Mouse (Mus musculus): ENCODE results near the gene Acin1. TPM values are rescaled to one million over a fixed set of nuclear protein-coding genes. Genes with fewer than 3 reads are reported as not detected.
A peak's percentile ranks its signal among the peaks of the same experiment; 100 is the strongest.

The Acin1 gene
- total RNA-seq, 2 experiments from 2014 or later: 64.7 to 81.3 TPM

DNA sequence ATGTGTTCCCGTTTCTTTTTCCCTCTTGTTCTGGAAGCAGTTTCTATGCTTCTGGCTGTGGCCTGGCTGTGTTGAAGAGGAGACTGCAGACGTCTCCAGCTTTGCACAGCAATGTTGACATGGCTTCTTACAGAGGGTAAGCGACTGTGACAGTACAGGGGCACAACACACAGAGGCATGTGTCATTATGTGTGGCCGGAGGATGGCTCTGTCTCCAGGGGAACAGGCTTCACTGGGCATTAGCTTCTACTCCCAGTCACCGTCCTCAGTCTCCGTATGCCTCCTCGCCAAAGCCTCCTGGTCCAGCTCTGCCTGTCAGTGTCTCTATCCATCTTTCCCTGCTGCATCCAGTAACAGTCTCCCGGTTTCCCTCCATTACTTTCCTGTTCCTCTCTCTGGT is 79.5 kb downstream of the Acin1 start:
- no peak for DNase-seq

DNA sequence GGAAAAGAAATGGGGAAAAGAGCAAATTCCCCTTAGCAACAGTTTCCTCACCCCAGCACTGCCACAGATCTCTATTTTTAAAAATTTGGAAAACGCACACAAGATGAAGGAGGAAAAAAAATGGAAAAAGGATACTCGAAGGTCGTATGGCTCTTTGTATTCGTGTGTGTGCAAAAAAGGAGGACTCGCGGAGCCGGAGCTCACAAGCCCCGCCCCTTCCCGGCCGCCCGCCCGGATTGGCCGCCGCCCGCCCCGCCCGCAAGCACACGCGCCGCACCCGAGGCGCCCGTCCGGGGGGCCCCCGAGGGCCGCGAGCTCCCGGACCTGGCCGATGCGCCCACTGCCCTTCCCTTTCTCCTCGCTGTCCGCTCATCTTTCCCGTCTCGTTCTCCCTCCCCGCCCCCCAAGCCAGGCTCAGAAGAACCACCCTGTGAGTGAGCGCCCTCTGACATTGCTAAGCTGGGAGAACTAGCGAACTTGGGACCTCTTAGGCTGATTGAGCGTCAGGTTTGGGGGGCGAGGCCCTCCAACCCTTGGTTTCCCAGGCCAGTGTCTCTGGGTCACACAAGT is 80.9 kb downstream of the Acin1 start, which contains the start of gene 4931414P19Rik:
Gene 4931414P19Rik (minus strand): TSS at position 242 of the 570 bp plus-strand sequence.
- peak; percentile 84 to 85 for DNase-seq

DNA sequence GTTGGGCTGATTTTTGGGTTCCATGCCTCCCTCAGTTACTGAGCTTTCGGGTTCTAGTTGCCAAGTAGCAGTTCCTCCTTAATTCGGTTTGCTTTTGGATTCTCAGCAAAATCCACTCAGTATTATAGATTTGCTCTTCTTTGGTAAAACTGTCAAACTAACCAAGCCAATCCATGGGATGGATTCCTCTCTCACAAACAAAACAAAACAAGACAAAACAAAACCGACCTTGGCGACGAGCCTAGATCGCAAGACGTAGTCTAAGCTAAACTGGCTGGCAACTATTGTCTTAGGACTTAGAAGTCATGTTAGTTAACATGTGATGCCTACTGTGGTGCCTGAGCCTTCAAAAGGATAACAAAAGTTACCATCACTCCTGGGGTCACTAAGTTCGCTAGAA is 83.0 kb downstream of the Acin1 start:
- DNase-seq: no peak

DNA sequence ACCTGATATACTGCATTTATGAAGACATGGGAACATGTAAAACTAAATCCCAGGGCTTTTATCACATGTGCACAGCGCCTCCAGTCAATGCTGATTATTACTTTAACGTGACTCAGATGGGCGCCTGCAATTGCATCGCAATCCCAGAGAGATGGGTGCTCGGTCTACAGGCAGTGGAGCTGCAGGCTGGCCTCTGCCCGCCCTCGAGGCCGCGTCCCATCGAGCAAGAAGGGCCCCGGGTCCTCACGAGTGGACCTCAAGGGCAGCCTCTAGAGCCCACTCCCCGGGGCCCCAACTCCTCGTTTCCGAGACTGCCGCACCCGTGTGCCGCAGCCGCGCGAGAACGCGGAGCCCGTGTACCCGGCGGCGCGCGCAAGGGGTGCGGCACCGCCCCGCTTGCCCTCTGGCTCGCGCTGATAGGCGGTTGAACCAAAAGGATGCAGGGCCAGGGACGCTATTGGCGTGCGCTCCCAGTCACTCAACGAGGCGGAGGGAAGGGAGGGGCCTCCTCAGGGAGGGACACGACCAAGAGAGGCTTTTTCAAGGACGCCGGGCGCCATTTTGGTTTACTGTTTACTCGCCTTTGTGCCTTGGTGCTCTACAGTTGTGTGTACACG is 83.6 kb downstream of the Acin1 start:
- peak; percentile 96 to 98 for DNase-seq

DNA sequence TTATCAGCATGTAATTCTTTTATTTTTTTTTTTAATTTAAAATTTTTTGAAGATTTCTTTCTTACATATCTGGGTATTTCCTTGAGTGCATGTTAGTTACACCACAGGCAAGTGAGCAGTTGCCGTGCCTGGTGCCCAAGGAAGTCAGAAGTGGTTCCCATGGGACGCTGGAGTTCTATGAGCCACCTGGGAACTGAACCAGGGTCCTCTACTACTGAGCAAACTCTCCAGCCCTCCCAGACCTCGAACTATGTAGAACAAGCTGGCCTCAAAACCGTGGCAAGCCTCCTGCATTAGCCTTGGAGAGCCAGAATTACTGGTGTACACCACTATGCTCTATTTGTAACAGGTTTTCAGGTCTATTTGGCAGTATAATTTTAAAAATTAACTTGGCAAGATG is 84.1 kb downstream of the Acin1 start:
- no peak for DNase-seq

DNA sequence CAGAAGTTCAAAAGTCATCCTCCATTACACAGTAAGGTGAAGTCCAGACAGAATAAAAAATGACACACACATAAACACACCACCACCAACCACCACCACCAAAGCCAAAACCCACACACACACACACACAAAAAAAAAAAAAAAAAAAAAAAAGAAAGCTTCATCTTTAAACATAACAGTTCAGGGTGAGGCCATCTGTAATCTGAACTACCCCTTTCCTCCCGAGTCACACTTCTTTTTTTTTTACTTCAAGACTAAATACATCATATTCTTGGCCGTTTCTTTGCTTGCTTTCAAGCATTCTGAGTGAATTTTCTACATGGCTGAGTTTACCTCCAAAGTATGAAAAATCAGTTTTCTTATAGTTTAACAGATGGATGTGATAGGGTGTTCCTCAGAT is 85.1 kb downstream of the Acin1 start:
- DNase-seq: no peak

DNA sequence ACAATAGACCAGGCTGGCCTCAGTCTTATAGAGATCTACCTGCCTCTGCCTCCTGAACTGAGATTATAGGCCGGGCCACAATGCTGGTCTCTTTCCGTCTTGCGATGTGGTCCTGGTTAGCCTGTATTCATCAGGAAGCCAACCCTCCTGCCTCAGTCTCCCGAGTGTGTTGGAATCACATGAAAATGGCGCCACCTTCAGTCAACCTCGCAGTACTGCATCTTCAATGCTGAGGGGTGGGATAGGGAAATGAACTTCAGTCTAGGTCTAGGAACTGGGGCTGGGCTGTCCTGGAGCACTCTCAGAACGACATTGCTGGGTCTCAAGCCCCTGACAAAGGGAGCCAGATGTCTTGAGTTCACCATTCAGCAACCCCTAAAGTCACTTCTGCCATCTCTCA is 89.6 kb downstream of the Acin1 start:
- DNase-seq: no peak

DNA sequence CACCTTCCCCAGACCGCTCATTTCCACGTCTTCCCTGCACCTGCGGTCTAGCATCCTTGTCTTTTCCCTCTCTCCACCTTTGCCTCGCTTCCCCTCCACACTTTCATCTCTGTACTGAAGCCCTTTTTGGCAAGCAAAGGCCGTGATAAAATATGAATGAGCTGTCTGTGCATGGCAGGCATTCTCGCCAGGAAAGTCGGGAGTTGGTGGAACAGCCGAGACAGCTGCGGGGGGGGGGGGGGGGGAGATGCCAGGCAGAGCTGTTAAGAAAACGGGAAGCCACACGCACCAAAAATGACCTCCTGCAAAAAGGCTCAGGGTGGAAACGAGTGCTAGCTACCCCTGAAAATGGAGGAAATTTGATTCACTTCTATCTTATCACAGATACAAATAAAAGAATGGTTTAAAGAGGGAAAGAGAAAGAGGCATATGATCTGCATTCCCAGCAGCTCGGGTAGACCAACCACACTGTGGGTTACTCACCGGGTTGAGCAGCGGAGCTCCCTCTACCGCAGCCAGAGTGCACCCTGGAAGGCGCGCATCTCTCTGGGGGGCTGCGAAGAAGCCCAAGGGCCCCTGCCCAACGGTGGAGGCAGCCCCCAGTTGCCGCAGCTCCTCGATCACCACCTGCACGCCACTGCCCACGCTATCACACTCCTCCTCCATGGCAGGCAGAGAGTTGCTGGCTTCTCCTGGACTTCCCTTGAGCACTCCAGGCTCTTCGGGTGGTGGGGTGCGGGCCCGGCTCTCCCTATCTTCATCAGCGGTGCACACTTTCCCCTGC is 91.9 kb downstream of the Acin1 start:
- no peak for DNase-seq

DNA sequence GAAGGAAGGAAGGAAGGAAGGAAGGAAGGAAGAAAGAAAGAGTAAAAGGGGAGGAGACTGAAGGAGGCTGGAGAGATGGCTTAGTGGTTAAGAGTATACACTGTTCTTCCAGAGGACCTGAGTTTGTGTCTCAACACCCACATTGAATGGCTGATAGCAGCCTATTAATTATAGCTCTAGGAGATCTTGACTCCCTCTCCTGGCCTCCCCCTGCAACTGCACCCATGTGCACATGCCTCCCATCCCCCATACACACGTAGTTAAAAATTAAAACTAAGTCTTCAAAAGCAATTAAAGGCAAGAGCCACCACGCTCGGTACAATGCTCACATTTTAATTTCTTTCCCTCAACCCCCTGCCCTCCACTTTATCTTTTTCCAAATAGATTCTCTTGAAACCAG is 92.7 kb downstream of the Acin1 start:
- no peak for DNase-seq

DNA sequence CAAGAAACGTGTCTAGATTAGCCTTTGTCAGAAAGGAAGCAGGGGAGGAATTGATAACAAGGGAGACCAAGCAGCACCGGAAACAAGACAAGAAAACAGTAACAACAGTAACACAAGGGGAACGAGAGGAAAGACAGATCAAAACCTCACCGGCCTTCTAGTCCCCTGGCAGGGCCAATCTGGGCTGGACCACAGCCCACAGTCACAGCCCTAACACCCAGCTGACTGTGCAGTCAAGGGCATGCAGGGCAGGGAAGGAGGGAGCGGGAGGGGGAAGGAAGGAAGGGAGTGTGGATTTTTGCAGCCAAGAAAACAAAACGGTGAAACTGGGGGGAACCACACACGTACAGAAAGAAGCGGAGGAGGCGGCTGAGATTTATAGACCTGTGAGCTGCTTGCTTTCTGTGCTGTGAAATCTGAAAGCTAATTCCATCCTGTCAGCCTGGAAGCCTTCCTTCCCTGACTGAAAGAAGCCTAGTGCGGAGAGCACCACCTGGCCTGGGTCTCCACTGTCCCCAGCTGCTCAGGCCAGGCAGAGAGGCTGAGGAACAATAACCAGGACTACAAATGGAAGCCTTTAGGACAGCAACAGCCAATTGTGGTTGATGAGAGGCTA is 94.3 kb downstream of the Acin1 start:
- DNase-seq: peak; percentile 65 to 76

Small RNAs within 50 kb of the gene (microRNA-seq; reads per million reads assigned to microRNA genes)
- 0 reads per million in 2 experiments for gene Mir686
- gene Mir6948: 0 to 0.27 reads per million in 2 experiments

Other genes starting within 250 kb of the Acin1 start
- 10 to 100 TPM; 40.0 to 47.8 TPM for gene Lrp10, start 222.8 kb downstream of the Acin1 start, total RNA-seq (2021)
- gene Rem2, start 210.8 kb downstream of the Acin1 start, total RNA-seq (2021): not detected
- 10 to 100 TPM; 32.2 to 33.2 TPM for gene Prmt5, start 169.4 kb downstream of the Acin1 start, total RNA-seq (2021)
- gene Haus4, start 132.3 kb downstream of the Acin1 start, total RNA-seq (2021): 1 to 10 TPM; 2.6 to 2.8 TPM
- gene Ajuba, start 109.4 kb downstream of the Acin1 start, total RNA-seq (2021): 1 to 10 TPM; 3.7 to 3.9 TPM
- 1 to 10 TPM; 3.0 to 6.1 TPM for gene 4931414P19Rik, start 80.9 kb downstream of the Acin1 start, total RNA-seq (2021)
- 100 to 1,000 TPM; 173 to 201 TPM for gene Psmb5, start 68.9 kb downstream of the Acin1 start, total RNA-seq (2021)
- not detected for gene Psmb11, start 65.5 kb downstream of the Acin1 start, total RNA-seq (2021)
- gene Gm17606, start 46.0 kb downstream of the Acin1 start, total RNA-seq (2021): not detected
- under 1 TPM; 0.12 to 0.59 TPM for gene Cdh24, start 45.6 kb downstream of the Acin1 start, total RNA-seq (2021)
- 10 to 100 TPM; 15.4 to 15.5 TPM for gene 1700123O20Rik, start 715 bp downstream of the Acin1 start, total RNA-seq (2021)
- not detected for gene Gm29776, start 11.9 kb upstream of the Acin1 start, total RNA-seq (2021)
- gene Cebpe, start 25.2 kb upstream of the Acin1 start, total RNA-seq (2021): not detected
- 1 to 10 TPM; 3.1 to 3.3 TPM for gene Slc7a8, start 95.0 kb upstream of the Acin1 start, total RNA-seq (2021)
- under 1 TPM; 0.36 to 0.57 TPM for gene Rnf212b, start 127.2 kb upstream of the Acin1 start, total RNA-seq (2021)
- 1 to 10 TPM; 4.7 to 5.5 TPM for gene Homez, start 184.0 kb upstream of the Acin1 start, total RNA-seq (2021)
- 1 to 10 TPM; 3.3 to 3.4 TPM for gene Ppp1r3e, start 190.6 kb upstream of the Acin1 start, total RNA-seq (2021)
- 10 to 100 TPM; 42.4 to 44.1 TPM for gene Bcl2l2, start 196.4 kb upstream of the Acin1 start, total RNA-seq (2021)
- 1 to 10 TPM; 6.6 to 9.0 TPM for gene Gm20521, start 196.5 kb upstream of the Acin1 start, total RNA-seq (2021)
- 10 to 100 TPM; 39.1 to 46.9 TPM for gene Pabpn1, start 205.6 kb upstream of the Acin1 start, total RNA-seq (2021)
- 1 to 10 TPM; 1.9 to 2.5 TPM for gene Slc22a17, start 226.2 kb upstream of the Acin1 start, total RNA-seq (2021)
- 1 to 10 TPM; 1.7 to 2.0 TPM for gene Efs, start 239.2 kb upstream of the Acin1 start, total RNA-seq (2021)
- not detected for gene Il25, start 245.8 kb upstream of the Acin1 start, total RNA-seq (2021)
- gene Cmtm5, start 249.3 kb upstream of the Acin1 start, total RNA-seq (2021): under 1 TPM in 1 of 2 experiments, not detected in 1; 0.44 TPM